Mouse (Mus musculus) lung, adult 18-20 months (tissue): ENCODE results near the gene 1700029F12Rik.

ENCODE experiments used
- DNase-seq, 2 experiments: peaks; one replicate each; pipeline ENCODE4 v3.0.0; 2022; ENCODE audit warnings: mixed read lengths in 2 of 2

The 1700029F12Rik gene

DNA sequence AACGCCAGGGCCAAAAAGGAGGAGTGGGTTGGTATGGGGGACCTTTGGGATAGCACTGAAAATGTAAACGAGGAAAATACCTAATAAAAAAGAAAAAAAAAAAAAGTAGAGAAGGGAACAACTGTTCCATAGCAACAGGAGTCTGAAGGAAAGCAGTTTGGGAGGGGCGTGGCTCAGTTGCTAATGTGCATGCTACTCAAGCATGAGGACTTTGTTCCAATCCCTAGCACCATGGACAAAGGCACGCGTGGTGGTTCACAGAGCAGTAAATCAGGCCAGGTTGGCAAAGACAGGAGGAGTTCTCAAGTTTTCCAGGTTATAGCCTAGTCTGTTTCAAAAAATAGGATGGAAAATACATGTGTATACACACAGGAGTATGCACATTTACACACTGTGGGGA, 14.0 kb downstream of the 1700029F12Rik start:
- no peak for DNase-seq

DNA sequence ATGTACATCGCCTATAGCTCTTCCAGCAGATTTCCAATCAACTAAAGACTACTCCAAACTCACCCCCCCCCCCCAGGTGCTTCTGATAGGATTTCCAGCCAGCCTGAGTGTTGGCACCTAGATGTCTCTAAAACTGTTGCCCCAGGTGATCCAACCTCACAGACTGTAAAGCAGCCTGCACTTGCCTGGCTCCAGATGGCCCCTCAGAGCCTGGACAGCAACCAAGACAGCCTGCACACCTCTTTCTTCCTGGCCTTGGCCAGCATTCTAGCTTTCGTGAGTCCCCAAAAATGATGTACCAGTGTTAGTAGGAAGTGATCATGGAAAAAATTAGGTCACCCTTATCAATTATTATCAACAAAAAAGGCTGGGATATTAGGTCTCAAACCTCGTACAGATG, 16.5 kb downstream of the 1700029F12Rik start:
- no peak for DNase-seq

GRCm38 (mm10) chr13:97014366-97014765, 19.8 kb downstream of the 1700029F12Rik start:
- no peak for DNase-seq

DNA sequence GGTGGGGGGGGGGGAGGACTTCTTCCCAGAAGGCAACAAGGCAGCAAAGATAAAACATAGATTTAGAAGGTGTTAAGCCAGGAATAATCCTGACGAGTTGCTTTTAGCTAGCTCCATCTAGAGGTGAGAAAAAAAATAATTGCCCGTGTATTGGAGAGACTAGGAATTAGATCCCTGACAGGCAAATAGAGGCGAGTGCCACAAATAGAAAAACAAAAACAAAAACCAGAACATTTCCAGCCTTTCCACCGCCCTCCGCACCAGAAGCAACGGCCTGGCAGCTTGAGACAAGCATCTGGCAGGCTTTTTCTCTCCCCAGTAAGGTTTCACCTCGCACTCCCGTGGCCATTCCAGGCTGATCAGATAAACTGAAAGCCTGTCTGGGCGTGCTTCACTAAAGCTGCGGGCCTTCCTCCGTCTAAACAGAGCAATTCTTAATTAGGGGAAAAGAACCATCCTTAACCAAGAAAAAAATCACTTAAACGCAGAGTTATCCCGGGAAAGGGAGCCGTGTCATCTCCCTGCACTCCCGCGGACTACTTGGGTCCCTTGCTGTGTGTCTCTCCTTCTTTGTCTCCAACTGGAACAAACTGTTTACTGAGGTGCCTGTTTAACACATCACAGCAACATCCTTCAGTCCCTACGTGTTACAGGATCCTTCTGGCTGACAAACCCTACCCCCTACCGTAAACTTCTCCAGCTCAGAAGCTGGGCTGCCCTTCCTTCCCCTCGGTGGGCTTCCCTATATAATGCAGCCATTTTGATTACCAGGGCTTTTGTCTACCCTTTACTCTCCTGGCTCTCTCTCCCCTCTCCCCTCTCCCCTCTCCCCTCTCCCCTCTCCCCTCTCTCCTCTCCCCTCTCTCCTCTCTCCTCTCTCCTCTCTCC, 25.7 kb downstream of the 1700029F12Rik start:
- peak in 1 of 2 experiments; percentile 2 for DNase-seq

DNA sequence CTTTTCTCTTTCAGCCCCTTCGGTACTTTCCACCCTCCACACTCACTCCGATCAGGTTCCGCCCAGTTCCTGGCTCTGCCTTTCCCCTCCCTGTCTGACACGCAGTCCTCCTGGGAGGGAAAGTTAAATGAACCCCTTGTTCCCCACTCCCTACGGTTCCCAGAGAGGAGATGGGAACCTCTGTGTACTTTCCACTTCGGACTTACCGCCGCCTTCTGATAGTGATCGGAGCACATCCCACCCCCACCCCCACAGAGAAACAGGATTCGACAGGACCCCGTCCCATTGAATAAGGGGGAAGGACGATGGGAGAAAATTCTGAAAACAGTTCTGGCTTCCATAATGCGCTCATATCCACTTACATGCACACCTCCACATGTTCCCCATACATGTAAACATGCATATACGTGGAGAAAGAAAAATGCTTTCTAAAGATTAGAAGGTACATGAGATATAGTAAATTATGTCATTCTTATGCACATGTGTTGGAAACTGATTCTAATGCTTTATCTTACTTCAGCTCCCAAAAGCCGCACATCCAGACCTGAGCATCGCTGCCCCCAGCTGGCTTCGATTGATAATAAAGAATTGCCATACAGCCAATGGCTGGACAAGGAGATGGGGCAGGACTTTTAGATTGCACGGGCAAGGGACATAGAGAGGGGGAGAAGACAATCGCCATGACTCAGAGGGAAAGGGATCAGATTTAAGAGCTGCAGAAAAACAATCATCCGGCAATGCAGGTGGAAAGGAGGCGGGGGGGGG, 26.5 kb downstream of the 1700029F12Rik start:
- DNase-seq, result no peak

DNA sequence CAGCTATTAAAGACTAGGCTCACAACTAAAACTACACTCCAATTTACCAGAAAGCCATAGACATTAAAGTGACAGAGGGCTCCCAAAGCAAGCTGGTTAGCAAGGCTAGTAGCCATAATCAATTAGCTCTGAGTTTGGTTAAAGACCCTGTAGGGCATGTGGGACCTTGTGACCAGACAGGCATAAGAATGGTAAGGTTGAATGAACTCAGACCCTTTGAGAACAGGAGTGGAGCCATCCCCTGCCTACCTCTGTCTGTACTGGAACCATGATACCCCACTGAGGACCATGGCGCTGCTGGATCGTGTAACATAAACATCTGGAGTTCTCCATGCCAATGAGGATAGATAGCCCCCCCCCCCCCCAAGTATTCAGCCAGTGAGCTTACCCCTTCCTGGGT, 27.4 kb downstream of the 1700029F12Rik start:
- DNase-seq, result no peak

GRCm38 (mm10) chr13:96997080-96997479, 37.1 kb downstream of the 1700029F12Rik start:
- no peak for DNase-seq

DNA sequence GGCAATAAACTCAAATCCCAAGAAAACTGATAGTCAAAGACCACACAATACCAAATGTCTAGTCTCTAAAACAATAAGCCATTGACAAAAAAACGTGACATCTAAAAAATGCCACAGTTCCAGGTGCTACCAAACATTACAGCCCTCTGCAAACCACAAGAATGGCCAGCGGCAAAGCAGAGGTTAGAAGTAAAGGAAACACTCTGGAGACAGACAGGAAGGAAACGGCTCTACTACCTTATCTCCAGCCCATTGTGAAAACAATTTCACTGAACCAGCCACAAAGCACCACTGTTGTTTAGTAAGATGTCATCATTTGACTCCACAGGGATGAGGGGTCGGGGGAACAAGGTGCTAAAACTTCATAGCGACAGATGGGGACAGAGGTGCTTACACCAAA, 38.9 kb downstream of the 1700029F12Rik start:
- DNase-seq, result no peak

DNA sequence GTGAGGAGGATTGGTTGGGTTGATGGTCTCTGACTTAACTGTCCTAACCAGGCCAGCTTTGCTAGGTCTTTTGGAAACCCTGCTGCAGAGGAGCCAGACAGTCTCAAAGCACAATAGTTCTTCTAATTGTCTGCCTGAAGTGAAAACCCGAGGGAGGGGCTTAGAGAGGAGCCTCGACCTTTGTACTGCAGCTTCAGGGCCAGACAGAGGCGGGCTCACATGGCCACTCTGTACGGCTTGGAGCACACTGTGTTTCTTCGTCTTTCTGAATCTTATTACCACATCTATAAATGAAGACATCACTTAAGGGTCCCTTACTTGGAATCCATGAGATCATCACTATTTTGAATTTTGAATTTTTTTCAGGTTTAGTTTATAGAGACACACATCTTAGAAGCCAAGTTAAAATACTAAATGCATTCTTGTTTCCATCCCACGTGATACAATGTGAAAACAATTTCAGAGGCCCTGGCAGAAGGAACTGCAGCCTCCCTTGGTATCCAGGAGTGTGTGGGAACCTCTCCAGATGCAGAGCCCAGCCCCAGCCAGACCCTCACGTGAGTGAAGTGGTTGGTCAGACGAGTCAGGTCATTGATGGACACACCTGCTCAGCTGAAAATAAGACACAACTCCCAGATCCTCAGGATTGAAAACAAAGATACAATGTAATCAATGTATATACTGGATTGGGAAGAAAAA, 40.7 kb downstream of the 1700029F12Rik start:
- DNase-seq, result no peak

DNA sequence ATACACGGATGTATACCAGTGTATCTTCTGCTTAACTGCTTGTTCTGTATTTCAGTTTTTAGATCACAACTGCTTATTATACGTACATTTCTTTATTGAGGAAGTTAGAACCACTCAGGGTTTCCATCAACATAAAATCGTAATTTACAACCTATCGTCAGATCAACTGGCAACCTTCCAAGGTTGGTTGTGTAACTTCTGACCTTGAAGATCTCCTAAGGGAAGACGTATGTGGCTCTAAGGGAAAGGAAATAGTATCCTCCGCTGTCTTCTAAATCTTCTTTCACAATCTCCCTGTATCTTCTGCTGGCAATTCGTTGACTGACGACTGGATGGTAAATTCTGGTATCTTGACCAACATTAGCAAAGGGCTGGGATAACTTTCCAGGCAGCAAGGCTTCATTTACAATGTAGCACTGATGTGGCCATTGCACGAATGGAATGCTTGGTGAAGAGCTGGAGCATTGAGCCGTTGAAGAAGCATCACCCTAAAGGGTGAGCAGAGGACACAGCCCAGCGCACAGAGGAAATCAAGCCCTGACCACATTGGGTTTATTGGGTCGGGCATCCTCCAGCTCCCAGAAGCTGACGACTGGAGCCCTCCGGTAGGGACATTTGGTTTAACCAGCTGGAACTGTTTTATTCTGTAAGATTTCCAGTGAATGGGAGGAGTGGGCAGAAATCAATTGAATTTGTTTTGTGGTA, 43.4 kb downstream of the 1700029F12Rik start:
- no peak for DNase-seq

DNA sequence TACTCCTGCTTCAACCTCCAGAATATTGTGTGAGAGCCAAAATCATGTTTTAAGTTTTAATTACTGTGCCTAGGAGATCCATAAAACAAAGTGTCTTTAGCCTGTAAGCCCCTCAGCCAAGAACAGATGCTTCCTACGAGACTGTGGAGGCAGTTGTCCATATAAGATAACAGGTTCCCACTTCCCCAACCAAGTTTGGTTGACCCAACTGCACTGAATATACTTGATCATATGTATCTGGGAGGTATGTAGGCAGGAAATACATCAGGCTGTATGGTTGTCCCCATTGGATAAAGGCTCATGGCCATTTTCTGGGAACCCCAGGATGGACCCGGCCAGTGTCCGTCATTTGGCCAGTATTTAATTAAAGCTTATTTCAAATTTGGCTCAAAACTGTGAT, 44.1 kb downstream of the 1700029F12Rik start:
- no peak for DNase-seq

GRCm38 (mm10) chr13:96989129-96989528, 45.0 kb downstream of the 1700029F12Rik start:
- no peak for DNase-seq

DNA sequence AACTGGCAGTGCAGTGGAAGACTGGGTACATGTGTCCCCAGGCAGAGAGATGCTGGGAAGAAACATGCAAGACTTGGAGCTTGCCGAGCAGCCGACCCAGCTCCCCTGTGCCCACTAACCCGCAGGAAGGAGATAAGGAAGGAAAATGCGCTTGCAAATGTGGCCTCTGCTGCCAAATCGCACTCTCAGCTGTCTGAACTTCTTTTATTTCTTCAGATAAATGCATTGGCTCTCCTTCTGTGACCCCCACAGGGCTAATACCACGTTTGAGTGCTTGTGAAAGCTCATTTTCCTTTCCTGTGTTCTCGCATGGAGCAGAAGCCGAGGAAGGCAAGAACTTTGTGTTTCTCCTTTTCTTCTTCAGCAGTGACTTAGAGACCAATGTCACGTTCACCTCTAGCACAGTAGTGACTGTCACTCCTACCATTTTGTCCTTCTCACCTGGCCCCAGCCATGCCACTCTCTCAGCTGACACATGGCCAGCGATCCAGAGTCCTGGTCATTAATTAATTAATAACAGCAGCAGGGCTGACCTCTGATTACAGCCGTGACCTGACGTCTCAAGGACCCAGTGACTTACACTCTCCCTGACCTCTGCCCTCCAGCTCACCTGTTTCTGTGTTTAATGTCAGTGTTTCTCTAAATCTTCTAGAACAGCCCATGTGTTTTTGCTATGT, 48.4 kb downstream of the 1700029F12Rik start:
- DNase-seq, result no peak

DNA sequence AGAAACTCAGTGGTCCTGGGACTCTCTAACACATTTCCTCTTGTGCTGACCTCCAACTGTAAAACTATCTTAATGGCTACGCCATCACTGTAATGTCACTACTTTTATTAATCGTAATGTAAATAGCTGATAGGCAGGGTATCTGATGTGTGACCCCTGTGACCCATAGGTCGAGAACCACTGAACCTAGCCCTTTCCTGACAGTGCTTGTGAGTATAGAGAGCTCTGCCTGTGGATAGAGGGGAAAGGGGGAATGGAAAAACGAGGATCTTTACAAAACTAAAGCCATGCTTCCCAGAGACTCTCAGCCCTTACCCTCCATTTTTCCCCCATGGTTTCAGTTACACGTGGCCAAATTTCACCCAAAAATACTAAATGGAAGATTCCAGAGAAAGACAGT, 49.5 kb downstream of the 1700029F12Rik start:
- no peak for DNase-seq

- no peak for DNase-seq
Measured at GRCm38 (mm10) chr13:96983251-96984126, 50.7 kb downstream of the 1700029F12Rik start.

DNA sequence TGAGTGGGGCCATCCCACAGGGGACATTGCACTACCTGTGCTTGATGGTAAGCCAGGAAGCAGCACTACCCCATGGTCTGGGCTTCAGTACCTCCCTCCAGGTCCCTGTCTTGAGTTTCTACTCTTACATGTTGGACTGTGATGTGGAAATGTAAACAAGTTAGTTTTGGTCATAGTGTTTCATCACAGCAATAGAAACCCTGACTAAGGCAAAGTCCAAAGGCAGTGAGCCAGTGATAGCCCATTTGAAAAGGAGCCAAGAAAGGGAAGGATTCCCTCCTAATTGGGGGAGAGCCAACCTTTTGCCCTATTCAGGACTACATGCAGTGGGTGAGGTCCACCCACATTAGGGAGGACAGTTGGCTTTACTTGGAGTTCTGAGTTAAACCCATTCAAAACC, 53.6 kb downstream of the 1700029F12Rik start:
- no peak for DNase-seq

DNA sequence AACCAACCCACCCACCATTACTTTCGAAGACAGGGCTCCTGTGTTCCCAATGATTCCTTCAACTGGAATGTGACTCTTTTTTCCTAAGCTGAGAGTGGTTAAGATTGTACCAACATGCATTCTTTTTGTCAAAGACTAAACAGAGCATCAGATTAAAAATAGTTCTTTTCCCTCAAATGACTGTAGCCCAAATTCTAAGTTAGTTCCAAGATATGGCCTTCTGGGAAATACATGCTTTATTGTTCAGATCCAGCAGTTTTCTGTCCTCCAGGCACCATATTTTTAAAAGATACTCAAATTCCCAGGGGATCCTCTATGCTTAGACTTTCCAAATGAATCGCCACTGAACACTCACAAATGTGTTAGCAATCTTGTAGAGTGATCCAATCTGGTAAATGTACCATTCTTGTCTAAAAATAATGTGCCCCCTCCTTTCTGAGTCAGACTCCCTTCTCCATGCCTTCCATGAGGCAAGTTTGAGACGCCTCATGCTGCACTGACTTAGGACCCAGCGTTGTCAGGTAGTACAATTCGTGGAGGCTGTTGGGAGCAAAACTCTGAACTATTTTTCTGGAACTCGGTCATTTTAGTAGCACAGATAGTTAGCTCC, 57.1 kb downstream of the 1700029F12Rik start:
- no peak for DNase-seq

GRCm38 (mm10) chr13:96973318-96973717, 60.8 kb downstream of the 1700029F12Rik start:
- no peak for DNase-seq
